Mouse (Mus musculus) spleen, adult 10 weeks (tissue): ENCODE measurements around the gene Senp7. TPM values are rescaled to one million over a fixed set of nuclear protein-coding genes. Genes with fewer than 3 reads are reported as not detected.

Experiments used
- polyA plus RNA-seq: library from polyadenylated mRNA; stranded (reverse); fragments of 350-450 nt; fragmentation: Illumina TruSeq; extraction: RNeasy Lipid Tissue Mini Kit (QIAGEN cat#74804); gene quantifications from one replicate; pipeline ENCODE4 v1.2.3, GENCODE M21; 2015; ENCODE audit warnings: low replicate concordance; ENCODE audit not compliant: insufficient read depth

The Senp7 gene
- 65.8 TPM for polyA plus RNA-seq

GRCm38 (mm10) chr16:56048038-56048437 is at the start of gene Senp7:
TSS of gene Senp7 (plus strand) at chr16:56048338.

DNA sequence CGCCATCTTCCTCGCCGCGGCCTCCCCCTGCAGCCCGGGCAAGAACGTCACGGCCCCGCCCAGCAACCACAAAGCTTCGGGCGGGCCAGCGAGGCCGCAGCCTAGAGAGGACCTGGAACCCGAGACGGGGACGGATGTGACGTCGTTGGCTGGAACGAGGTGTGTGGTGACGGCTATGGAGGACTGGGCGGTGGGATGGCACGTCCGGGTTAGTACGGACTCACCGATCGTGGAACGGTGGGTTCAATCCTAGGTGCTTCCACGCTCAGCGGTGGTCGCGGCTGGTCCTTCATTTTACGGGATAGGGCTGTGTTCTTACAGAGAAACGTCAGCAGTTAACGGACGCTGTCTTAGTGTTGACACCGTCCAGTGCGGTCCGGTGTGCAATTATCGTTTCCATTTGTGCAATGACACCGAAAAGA is 18.5 kb upstream of the Senp7 start, which contains the start of gene Pcnp:
Gene Pcnp, minus strand, starts transcription at position 79 of the 422 bp plus-strand sequence.

DNA sequence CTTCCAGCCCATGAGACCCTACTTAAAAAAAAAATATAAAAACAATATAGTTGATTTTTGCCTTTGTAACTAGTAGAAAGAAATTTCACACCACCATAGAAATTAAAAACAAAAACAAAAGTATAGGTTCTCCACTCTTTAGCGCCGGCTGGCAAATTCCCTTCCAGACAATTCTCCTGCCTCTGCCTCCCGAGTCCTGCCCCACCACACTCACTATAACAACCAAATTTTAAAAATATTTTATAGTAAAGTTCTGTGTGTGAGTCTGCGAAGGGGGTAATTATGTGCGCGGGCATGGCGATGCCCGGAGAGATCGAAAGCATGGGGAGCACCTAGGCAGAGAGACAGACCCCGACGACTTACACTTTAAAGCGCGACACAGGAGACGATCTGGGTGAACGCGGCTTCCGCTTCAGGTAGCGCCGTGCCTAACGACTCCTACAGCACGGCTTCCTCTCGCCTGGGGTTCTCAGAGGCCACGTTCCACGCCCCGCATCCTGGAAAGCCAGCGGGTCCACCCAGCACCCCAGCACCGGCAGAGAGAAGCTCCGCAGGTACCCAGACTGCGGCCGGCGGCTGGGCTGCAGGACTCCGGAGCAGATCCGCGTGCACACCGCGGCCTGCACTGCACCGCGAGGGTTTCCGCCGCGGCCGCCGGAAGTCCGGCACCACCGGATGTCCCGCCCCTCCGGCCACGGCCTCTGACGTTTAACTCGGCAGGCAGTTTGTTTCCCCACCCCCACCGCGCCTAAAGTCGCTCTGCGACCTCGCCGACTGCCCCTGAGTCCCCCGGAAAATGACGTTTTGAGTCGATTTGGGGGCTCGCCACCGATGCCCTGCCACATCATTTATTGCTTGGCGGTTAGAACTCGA is 10.8 kb upstream of the Senp7 start, which contains the start of gene Trmt10c:
Gene Trmt10c, minus strand, starts transcription at position 682 of the 873 bp plus-strand sequence.

DNA sequence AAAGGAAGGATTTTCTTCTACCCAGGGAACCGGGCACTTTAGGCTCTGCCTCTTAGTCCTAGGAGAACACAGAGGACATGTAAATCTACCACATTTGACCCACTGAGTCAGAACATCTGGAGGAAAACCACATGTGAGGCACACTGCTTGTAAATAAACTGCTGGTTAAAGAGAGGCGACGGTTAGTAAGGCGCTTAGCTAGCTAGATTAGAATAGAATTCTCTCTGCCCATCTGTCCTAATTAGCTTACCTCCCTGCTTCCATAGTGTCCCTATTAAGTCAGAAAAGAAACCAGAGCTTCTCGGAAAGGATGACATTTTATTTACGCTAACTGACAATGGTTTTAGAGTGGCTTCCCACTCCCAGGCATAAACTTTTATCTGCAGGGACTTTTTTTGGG is 155.9 kb downstream of the Senp7 start, which contains the start of gene Impg2:
Gene Impg2, plus strand, starts transcription at position 263 of the 400 bp plus-strand sequence.

Other genes starting within 250 kb of the Senp7 start
- 27.1 TPM for gene Nfkbiz, start 209.4 kb upstream of the Senp7 start, polyA plus RNA-seq
- 23.4 TPM for gene Nxpe3, start 153.1 kb upstream of the Senp7 start, polyA plus RNA-seq
- 22.4 TPM for gene Cep97, start 113.5 kb upstream of the Senp7 start, polyA plus RNA-seq
- gene Rpl24, start 82.1 kb upstream of the Senp7 start, polyA plus RNA-seq = 1,312 TPM
- gene Zbtb11, start 74.5 kb upstream of the Senp7 start, polyA plus RNA-seq = 41.9 TPM
- 196 TPM for gene Pcnp, start 18.6 kb upstream of the Senp7 start, polyA plus RNA-seq
- 29.0 TPM for gene Trmt10c, start 10.5 kb upstream of the Senp7 start, polyA plus RNA-seq
- gene Impg2, start 156.0 kb downstream of the Senp7 start, polyA plus RNA-seq = 1.9 TPM